Mouse (Mus musculus) heart, postnatal 0 days (tissue): ENCODE data around the gene Hoga1.

Source experiments
- CTCF ChIP-seq: IDR thresholded peaks from 2 replicates; pipeline ENCODE4 v1.5.1; 2016; ENCODE audit warnings: antibody characterized with exemption, control low read depth, low read depth
- EP300 ChIP-seq: IDR thresholded peaks from 2 replicates; pipeline ENCODE4 v1.6.1; 2016; ENCODE audit warnings: antibody characterized with exemption, low read depth

DNA sequence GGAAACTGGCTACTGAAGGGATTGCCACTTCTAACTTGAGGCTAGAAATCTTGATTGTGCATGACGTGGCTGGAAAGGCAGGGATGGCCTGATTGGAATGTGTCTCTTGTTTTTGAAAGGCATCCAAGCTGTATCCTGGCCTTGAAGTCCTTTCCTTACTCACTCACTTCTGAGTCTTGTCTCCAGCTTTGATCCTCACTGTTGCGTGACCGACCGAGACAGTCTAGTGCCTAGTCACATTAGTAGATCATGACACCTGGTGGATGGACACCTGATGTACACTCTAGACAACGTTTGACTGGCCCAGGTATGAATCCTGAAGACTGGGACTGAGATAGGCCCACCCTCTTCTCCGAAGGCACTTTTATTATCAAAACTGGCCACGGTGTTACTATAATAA is 27.4 kb downstream of the Hoga1 start:
- TF ChIP-seq CTCF (no peak), EP300 (no peak)
